Mouse (Mus musculus) megakaryocyte, embryonic 14.5 days (primary cell): ENCODE measurements at regions not wholly inside any gene's neighbourhood (a gene's known extent, or its start where the extent isn't known, plus 50 kb on each side); places are given as distances from the start of the nearest gene placed in this dataset.

ENCODE experiments used
- H3K27me3 ChIP-seq: replicated peaks from 2 replicates; pipeline ENCODE3; 2012; ENCODE audit warnings: inconsistent platforms
- H3K36me3 ChIP-seq: replicated peaks from 2 replicates; pipeline ENCODE3; 2012; ENCODE audit warnings: low read length, inconsistent platforms, mixed read lengths
- H3K4me1 ChIP-seq: 2 replicates; pipeline ENCODE4 v1.6.1; 2012; ENCODE audit warnings: inconsistent platforms
- H3K4me3 ChIP-seq: replicated peaks from 2 replicates; pipeline ENCODE3; 2012; ENCODE audit warnings: moderate library complexity, mild to moderate bottlenecking, inconsistent platforms
- H3K9me3 ChIP-seq: 2 replicates; pipeline ENCODE4 v1.6.1; 2012; ENCODE audit warnings: inconsistent platforms
- FLI1 ChIP-seq: IDR thresholded peaks from 2 replicates; pipeline ENCODE4 v1.6.1; 2012; ENCODE audit warnings: low read length, inconsistent platforms, mixed read lengths
- GATA1 ChIP-seq: IDR thresholded peaks from 3 replicates; pipeline ENCODE4 v1.6.1; 2012; ENCODE audit warnings: mixed read lengths, low read length, inconsistent platforms, borderline replicate concordance

- Histone ChIP-seq H3K4me1 (peaks cover 21% of the 10 kb centered on the region), H3K4me3 (no peak overlapping the region), H3K9me3 (no peaks in the 10 kb centered on the region), H3K36me3 (peaks cover 2% of the 10 kb centered on the region), H3K27me3 (no peaks in the 10 kb centered on the region)
- TF ChIP-seq FLI1 (no peak), GATA1 (no peak)
Measured at GRCm38 (mm10) chr2:117787321-117787720, 324.4 kb upstream of the Thbs1 start.

- Histone ChIP-seq H3K27me3 (no peaks in the 10 kb centered on the region), H3K9me3 (peaks cover 6% of the 10 kb centered on the region), H3K4me1 (peaks cover 25% of the 10 kb centered on the region), H3K36me3 (peaks cover 8% of the 10 kb centered on the region), H3K4me3 (no peak overlapping the region)
- TF ChIP-seq FLI1 (no peak), GATA1 (no peak)
Measured at GRCm38 (mm10) chr2:117794285-117794684, 317.4 kb upstream of the Thbs1 start.

GRCm38 (mm10) chr2:117801946-117802600 is 309.6 kb upstream of the Thbs1 start:
- H3K9me3 ChIP-seq: peaks cover 7% of the 10 kb centered on the region
- no peak overlapping the region for H3K4me3 ChIP-seq
- peaks cover 7% of the 10 kb centered on the region for H3K36me3 ChIP-seq
- H3K27me3 ChIP-seq: no peaks in the 10 kb centered on the region
- peaks cover 49% of the 10 kb centered on the region for H3K4me1 ChIP-seq
- TF ChIP-seq FLI1 (no peak), GATA1 (no peak)

GRCm38 (mm10) chr2:117802686-117803085 is 309.0 kb upstream of the Thbs1 start:
- H3K4me3 ChIP-seq: no peak overlapping the region
- H3K9me3 ChIP-seq: peaks cover 7% of the 10 kb centered on the region
- TF ChIP-seq GATA1: no peak
- TF ChIP-seq FLI1: no peak
- no peaks in the 10 kb centered on the region for H3K27me3 ChIP-seq
- H3K36me3 ChIP-seq: peaks cover 7% of the 10 kb centered on the region
- H3K4me1 ChIP-seq: peaks cover 55% of the 10 kb centered on the region

GRCm38 (mm10) chr2:117804686-117805085 is 307.0 kb upstream of the Thbs1 start:
- Histone ChIP-seq H3K36me3 (no peaks in the 10 kb centered on the region), H3K4me1 (peaks cover 56% of the 10 kb centered on the region), H3K4me3 (no peak overlapping the region), H3K27me3 (no peaks in the 10 kb centered on the region), H3K9me3 (no peaks in the 10 kb centered on the region)
- no peak for TF ChIP-seq GATA1
- no peak for TF ChIP-seq FLI1

- Histone ChIP-seq H3K36me3 (no peaks in the 10 kb centered on the region), H3K27me3 (no peaks in the 10 kb centered on the region), H3K4me1 (peaks cover 45% of the 10 kb centered on the region), H3K9me3 (no peaks in the 10 kb centered on the region), H3K4me3 (no peak overlapping the region)
- TF ChIP-seq FLI1 (no peak), GATA1 (no peak)
Measured at GRCm38 (mm10) chr2:117807121-117807520, 304.6 kb upstream of the Thbs1 start.

GRCm38 (mm10) chr2:117811506-117811905 is 300.2 kb upstream of the Thbs1 start:
- H3K4me1 ChIP-seq: peaks cover 29% of the 10 kb centered on the region
- H3K4me3 ChIP-seq: no peak overlapping the region
- H3K27me3 ChIP-seq: no peaks in the 10 kb centered on the region
- no peaks in the 10 kb centered on the region for H3K36me3 ChIP-seq
- TF ChIP-seq FLI1 (no peak), GATA1 (no peak)
- H3K9me3 ChIP-seq: no peaks in the 10 kb centered on the region

GRCm38 (mm10) chr2:117811931-117812330 is 299.7 kb upstream of the Thbs1 start:
- H3K36me3 ChIP-seq: no peaks in the 10 kb centered on the region
- TF ChIP-seq GATA1 (no peak), FLI1 (no peak)
- H3K4me3 ChIP-seq: no peak overlapping the region
- H3K27me3 ChIP-seq: no peaks in the 10 kb centered on the region
- H3K4me1 ChIP-seq: peaks cover 25% of the 10 kb centered on the region
- no peaks in the 10 kb centered on the region for H3K9me3 ChIP-seq

GRCm38 (mm10) chr2:117819701-117820225 is 291.9 kb upstream of the Thbs1 start:
- Histone ChIP-seq H3K4me1 (peaks cover 10% of the 10 kb centered on the region), H3K4me3 (no peak overlapping the region), H3K27me3 (no peaks in the 10 kb centered on the region), H3K9me3 (no peaks in the 10 kb centered on the region), H3K36me3 (no peaks in the 10 kb centered on the region)
- TF ChIP-seq FLI1 (no peak), GATA1 (no peak)

GRCm38 (mm10) chr2:117820708-117821107 is 291.0 kb upstream of the Thbs1 start:
- H3K9me3 ChIP-seq: no peaks in the 10 kb centered on the region
- TF ChIP-seq FLI1 (no peak), GATA1 (no peak)
- no peaks in the 10 kb centered on the region for H3K27me3 ChIP-seq
- peaks cover 13% of the 10 kb centered on the region for H3K4me1 ChIP-seq
- H3K36me3 ChIP-seq: no peaks in the 10 kb centered on the region
- H3K4me3 ChIP-seq: no peak overlapping the region
